Mouse (Mus musculus): ENCODE results near the gene Itm2b. TPM values are rescaled to one million over a fixed set of nuclear protein-coding genes. Genes with fewer than 3 reads are reported as not detected.

Gene Itm2b
- polyA plus RNA-seq, 1 experiment: 150 TPM

DNA sequence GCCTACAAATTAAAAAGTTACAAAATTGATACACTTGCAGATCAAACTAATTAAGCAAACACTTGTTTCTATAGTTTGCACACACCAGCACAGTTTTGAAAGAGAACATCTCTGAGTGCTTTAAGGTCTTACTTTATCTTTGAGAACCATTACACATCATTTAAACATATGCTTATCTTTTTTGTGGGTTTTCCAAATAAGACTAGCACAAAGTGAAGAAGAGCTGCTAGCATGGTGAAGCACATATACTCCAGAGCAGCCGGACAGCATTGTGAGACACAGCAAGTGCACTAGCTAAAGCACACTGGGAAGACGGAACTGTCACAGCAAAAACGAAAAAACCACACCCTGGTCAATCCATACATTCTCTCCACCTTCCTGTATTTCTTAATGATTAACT, 62.9 kb downstream of the Itm2b start:
- Histone ChIP-seq H3K4me3 (ENCODE audit: low read depth, low read length) (no peak overlapping the region), H3K4me1 (ENCODE audit: control insufficient read depth, insufficient read depth, low read length) (no peaks in the 10 kb centered on the region), H3K27ac (ENCODE audit: insufficient read depth, low read length) (no peak overlapping the region), H3K36me3 (ENCODE audit: control insufficient read depth, insufficient read depth, low read length, poor library complexity, severe bottlenecking) (no peaks in the 10 kb centered on the region; the same call in 1 of the 2 replicates), H3K9ac (ENCODE audit: low read depth, poor library complexity, severe bottlenecking) (no peak overlapping the region), H3K9me3 (replicated peaks; ENCODE audit: control insufficient read depth, insufficient read depth, low read length, poor library complexity, severe bottlenecking) (no peaks in the 10 kb centered on the region), H3K27me3 (ENCODE audit: control insufficient read depth, insufficient read depth, low read length, poor library complexity, severe bottlenecking) (no peaks in the 10 kb centered on the region)
- TF ChIP-seq EP300 (IDR thresholded peaks at IDR 0.05; ENCODE audit: insufficient read depth, low read depth, low read length) (no peak), CTCF (IDR thresholded peaks at IDR 0.05; ENCODE audit: low read depth, low read length) (no peak), POLR2A (IDR thresholded peaks at IDR 0.05; ENCODE audit: insufficient read depth, low read length) (no peak)

DNA sequence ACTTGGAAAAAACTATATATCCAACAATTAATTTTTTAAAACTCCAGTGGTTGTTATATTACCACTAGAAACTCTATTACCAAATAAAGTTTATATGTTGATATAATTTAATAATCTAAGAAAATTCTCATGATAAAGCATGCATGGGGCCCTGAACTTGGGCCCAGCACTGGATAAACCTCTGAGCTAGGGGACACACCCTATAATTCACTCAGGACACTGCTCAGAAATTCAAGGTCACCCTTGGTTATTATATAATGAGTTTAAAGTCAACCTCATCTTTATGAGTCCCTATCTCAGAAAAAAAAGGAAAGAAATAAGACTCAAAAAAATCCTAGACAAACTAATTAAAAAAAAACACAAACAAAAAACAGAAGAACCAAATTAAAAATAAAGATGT, 68.2 kb downstream of the Itm2b start:
- peaks cover 6% of the 10 kb centered on the region for H3K4me1 ChIP-seq (ENCODE audit: control insufficient read depth, insufficient read depth, low read length)
- H3K9ac ChIP-seq (ENCODE audit: low read depth, poor library complexity, severe bottlenecking): no peak overlapping the region
- no peaks in the 10 kb centered on the region for H3K27me3 ChIP-seq (ENCODE audit: control insufficient read depth, insufficient read depth, low read length, poor library complexity, severe bottlenecking)
- TF ChIP-seq POLR2A (IDR thresholded peaks at IDR 0.05; ENCODE audit: insufficient read depth, low read length) (no peak), CTCF (IDR thresholded peaks at IDR 0.05; ENCODE audit: low read depth, low read length) (no peak), EP300 (IDR thresholded peaks at IDR 0.05; ENCODE audit: insufficient read depth, low read depth, low read length) (no peak)
- no peaks in the 10 kb centered on the region for H3K9me3 ChIP-seq (replicated peaks; ENCODE audit: control insufficient read depth, insufficient read depth, low read length, poor library complexity, severe bottlenecking)
- no peaks in the 10 kb centered on the region; the same call in 1 of the 2 replicates for H3K36me3 ChIP-seq (ENCODE audit: control insufficient read depth, insufficient read depth, low read length, poor library complexity, severe bottlenecking)
- no peak overlapping the region for H3K4me3 ChIP-seq (ENCODE audit: low read depth, low read length)
- H3K27ac ChIP-seq (ENCODE audit: insufficient read depth, low read length): no peak overlapping the region

GRCm38 (mm10) chr14:73313864-73314263, 71.2 kb downstream of the Itm2b start:
- Histone ChIP-seq H3K36me3 (ENCODE audit: control insufficient read depth, insufficient read depth, low read length, poor library complexity, severe bottlenecking) (no peaks in the 10 kb centered on the region), H3K9me3 (replicated peaks; ENCODE audit: control insufficient read depth, insufficient read depth, low read length, poor library complexity, severe bottlenecking) (no peaks in the 10 kb centered on the region), H3K27ac (ENCODE audit: insufficient read depth, low read length) (peak overlapping the region; percentile 81), H3K27me3 (ENCODE audit: control insufficient read depth, insufficient read depth, low read length, poor library complexity, severe bottlenecking) (no peaks in the 10 kb centered on the region), H3K4me1 (ENCODE audit: control insufficient read depth, insufficient read depth, low read length) (peaks cover 6% of the 10 kb centered on the region), H3K4me3 (ENCODE audit: low read depth, low read length) (no peak overlapping the region), H3K9ac (ENCODE audit: low read depth, poor library complexity, severe bottlenecking) (no peak overlapping the region)
- TF ChIP-seq POLR2A (IDR thresholded peaks at IDR 0.05; ENCODE audit: insufficient read depth, low read length) (no peak), CTCF (IDR thresholded peaks at IDR 0.05; ENCODE audit: low read depth, low read length) (no peak), EP300 (IDR thresholded peaks at IDR 0.05; ENCODE audit: insufficient read depth, low read depth, low read length) (no peak)

- Histone ChIP-seq H3K27me3 (ENCODE audit: control insufficient read depth, insufficient read depth, low read length, poor library complexity, severe bottlenecking) (no peaks in the 10 kb centered on the region), H3K27ac (ENCODE audit: insufficient read depth, low read length) (peak overlapping the region; percentile 53; the same call in 1 of the 2 replicates), H3K9me3 (replicated peaks; ENCODE audit: control insufficient read depth, insufficient read depth, low read length, poor library complexity, severe bottlenecking) (no peaks in the 10 kb centered on the region), H3K4me1 (ENCODE audit: control insufficient read depth, insufficient read depth, low read length) (peaks cover 6% of the 10 kb centered on the region), H3K9ac (ENCODE audit: low read depth, poor library complexity, severe bottlenecking) (no peak overlapping the region), H3K4me3 (ENCODE audit: low read depth, low read length) (no peak overlapping the region), H3K36me3 (ENCODE audit: control insufficient read depth, insufficient read depth, low read length, poor library complexity, severe bottlenecking) (no peaks in the 10 kb centered on the region)
- TF ChIP-seq CTCF (IDR thresholded peaks at IDR 0.05; ENCODE audit: low read depth, low read length) (no peak), EP300 (IDR thresholded peaks at IDR 0.05; ENCODE audit: insufficient read depth, low read depth, low read length) (peak; percentile 57; the same call in 1 of the 2 replicates)
Measured at GRCm38 (mm10) chr14:73313396-73313795, 71.7 kb downstream of the Itm2b start.

GRCm38 (mm10) chr14:73312909-73313308, 72.2 kb downstream of the Itm2b start:
- H3K9ac ChIP-seq (ENCODE audit: low read depth, poor library complexity, severe bottlenecking): no peak overlapping the region
- no peak for TF ChIP-seq POLR2A (IDR thresholded peaks at IDR 0.05; ENCODE audit: insufficient read depth, low read length)
- no peak for TF ChIP-seq EP300 (IDR thresholded peaks at IDR 0.05; ENCODE audit: insufficient read depth, low read depth, low read length)
- TF ChIP-seq CTCF (IDR thresholded peaks at IDR 0.05; ENCODE audit: low read depth, low read length): no peak

More at GRCm38 (mm10) chr14:73312909-73313308, 72.2 kb downstream of the Itm2b start:
- Histone ChIP-seq H3K27me3 (ENCODE audit: control insufficient read depth, insufficient read depth, low read length, poor library complexity, severe bottlenecking) (no peaks in the 10 kb centered on the region), H3K27ac (ENCODE audit: insufficient read depth, low read length) (no peak overlapping the region), H3K36me3 (ENCODE audit: control insufficient read depth, insufficient read depth, low read length, poor library complexity, severe bottlenecking) (no peaks in the 10 kb centered on the region), H3K4me1 (ENCODE audit: control insufficient read depth, insufficient read depth, low read length) (peaks cover 6% of the 10 kb centered on the region), H3K9me3 (replicated peaks; ENCODE audit: control insufficient read depth, insufficient read depth, low read length, poor library complexity, severe bottlenecking) (no peaks in the 10 kb centered on the region), H3K4me3 (ENCODE audit: low read depth, low read length) (no peak overlapping the region)

Other genes with a start within 250 kb of the Itm2b start
- gene Lpar6, start 147.4 kb downstream of the Itm2b start, polyA plus RNA-seq (2011; ENCODE audit: insufficient read depth, insufficient read length, low read depth, missing spikeins): 12.9 TPM in 2 replicates
- gene Rb1, start 59.5 kb downstream of the Itm2b start, polyA plus RNA-seq (2011; ENCODE audit: insufficient read depth, insufficient read length, low read depth, missing spikeins): 47.2 and 51.3 TPM in 2 replicates
- 63.0 and 64.0 TPM in 2 replicates for gene Med4, start 124.7 kb upstream of the Itm2b start, polyA plus RNA-seq (2011; ENCODE audit: insufficient read depth, insufficient read length, low read depth, missing spikeins)
- 82.5 and 91.0 TPM in 2 replicates for gene Sucla2, start 140.0 kb upstream of the Itm2b start, polyA plus RNA-seq (2011; ENCODE audit: insufficient read depth, insufficient read length, low read depth, missing spikeins)
- gene Nudt15, start 163.0 kb upstream of the Itm2b start, polyA plus RNA-seq (2011; ENCODE audit: insufficient read depth, insufficient read length, low read depth, missing spikeins): 3.3 and 3.9 TPM in 2 replicates

Measured in ES-Bruce4 (cell line).